ENCODE assay signal across 25 mouse cellular contexts in the genomic region with DNA sequence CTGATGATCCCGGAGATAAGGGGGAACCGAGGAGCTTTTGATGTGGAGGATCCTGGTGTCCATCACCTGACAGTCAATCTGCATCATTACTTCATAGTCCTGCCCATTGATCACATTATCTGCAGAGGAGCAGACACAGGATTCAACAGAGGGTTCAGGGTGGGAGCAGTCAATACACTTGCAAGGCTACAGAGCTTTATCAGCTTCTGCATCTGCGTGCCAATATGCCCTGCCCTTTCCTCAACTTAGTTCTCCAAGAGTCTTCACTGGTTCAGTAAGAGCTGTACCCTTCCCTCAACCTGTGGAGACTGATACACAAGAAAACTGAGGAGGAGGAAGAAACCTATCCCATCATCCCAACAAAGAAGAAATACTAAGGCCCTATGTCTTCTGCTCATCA.
DNase-seq lines count a peak whose midpoint lies in the region; ATAC-seq and TF ChIP-seq lines count a peak whose summit lies in the region.
"Had no signal": no experiment of that assay in that cellular context is flagged by ENCODE, and none has a peak within 500 bp of the region (broad histone marks: within the 10 kb centered on the region; RNA-seq: fewer than 3 reads in every experiment).

No protein-coding gene starts in this region.

- H3K4me2 ChIP-seq in liver, embryonic 11.5 days, result peak overlapping the region; percentile 29; the same call in 1 of the 2 replicates
- no peak overlapping the region for H3K4me2 ChIP-seq in liver, embryonic 12.5 days
- peak overlapping the region; percentile 45; the same call in 1 of the 2 replicates for H3K4me2 ChIP-seq in liver, postnatal 0 days (ENCODE audit: low read depth, low read length)
- H3K4me2 ChIP-seq: embryonic facial prominence, embryonic 13.5 days; heart, embryonic 15.5 days; hindbrain, embryonic 12.5 days; intestine, embryonic 15.5 days; limb, embryonic 15.5 days; lung, embryonic 15.5 days; midbrain, embryonic 13.5 days; neural tube, embryonic 13.5 days; stomach, embryonic 15.5 days had no signal

- WGBS in liver, embryonic 11.5 days, result 47% methylated on average over 3 of the region's 3 CpGs
- 30% methylated on average over 3 of the region's 3 CpGs for WGBS in liver, embryonic 12.5 days (ENCODE audit: insufficient replicate concordance)
- WGBS in liver, postnatal 0 days (ENCODE audit: insufficient replicate concordance), result 63% methylated on average over 3 of the region's 3 CpGs
- 96% methylated on average over 3 of the region's 3 CpGs for WGBS in forebrain, embryonic 10.5 days

- no peak for TF ChIP-seq EP300 in liver, postnatal 0 days (IDR thresholded peaks at IDR 0.05; ENCODE audit: low read depth)

- no peaks in the 10 kb centered on the region for H3K27me3 ChIP-seq in liver, embryonic 11.5 days (replicated peaks; ENCODE audit: control insufficient read depth, insufficient read depth, low read length)
- no peaks in the 10 kb centered on the region for H3K27me3 ChIP-seq in liver, embryonic 12.5 days (replicated peaks)
- H3K27me3 ChIP-seq in liver, postnatal 0 days (ENCODE audit: insufficient read depth, low read length), result no peaks in the 10 kb centered on the region
- no peaks in the 10 kb centered on the region for H3K27me3 ChIP-seq in forebrain, embryonic 10.5 days (ENCODE audit: poor library complexity, severe bottlenecking)
- H3K27me3 ChIP-seq: embryonic facial prominence, embryonic 13.5 days; heart, embryonic 15.5 days; hindbrain, embryonic 12.5 days; intestine, embryonic 15.5 days; limb, embryonic 15.5 days; lung, embryonic 15.5 days; megakaryocyte, embryonic 14.5 days; midbrain, embryonic 13.5 days; neural tube, embryonic 13.5 days; stomach, embryonic 15.5 days had no signal

- H3K4me3 ChIP-seq in liver, embryonic 11.5 days (ENCODE audit: low read depth, low read length), result no peak overlapping the region
- no peak overlapping the region for H3K4me3 ChIP-seq in liver, embryonic 12.5 days
- H3K4me3 ChIP-seq in liver, postnatal 0 days (ENCODE audit: low read depth, low read length), result no peak overlapping the region
- no peak overlapping the region for H3K4me3 ChIP-seq in forebrain, embryonic 10.5 days
- H3K4me3 ChIP-seq: embryonic facial prominence, embryonic 13.5 days; heart, embryonic 15.5 days; hindbrain, embryonic 12.5 days; intestine, embryonic 15.5 days; limb, embryonic 10.5 days; limb, embryonic 15.5 days; lung, embryonic 15.5 days; midbrain, embryonic 13.5 days; neural tube, embryonic 13.5 days; stomach, embryonic 15.5 days had no signal

- ATAC-seq in liver, embryonic 11.5 days (replicated peaks; ENCODE audit: low FRiP score), result no peak; the same call in 1 of the 2 replicates
- 0 out of 2 replicates have a peak, but pooled peaks have one; percentile 35 for ATAC-seq in liver, embryonic 12.5 days
- no peak for ATAC-seq in liver, postnatal 0 days
- ATAC-seq: forebrain, postnatal 0 days; hindbrain, postnatal 0 days; intestine, embryonic 15.5 days; midbrain, embryonic 13.5 days had no signal

- no peak overlapping the region for H3K27ac ChIP-seq in liver, embryonic 11.5 days (ENCODE audit: low read depth, low read length)
- H3K27ac ChIP-seq in liver, embryonic 12.5 days, result no peak overlapping the region
- H3K27ac ChIP-seq in liver, postnatal 0 days (ENCODE audit: low read depth), result peak overlapping the region; percentile 62
- H3K27ac ChIP-seq in forebrain, embryonic 10.5 days, result no peak overlapping the region
- H3K27ac ChIP-seq: embryonic facial prominence, embryonic 13.5 days; heart, embryonic 15.5 days; hindbrain, embryonic 12.5 days; hindbrain, postnatal 0 days; intestine, embryonic 15.5 days; limb, embryonic 10.5 days; limb, embryonic 15.5 days; lung, embryonic 15.5 days; midbrain, embryonic 13.5 days; neural tube, embryonic 13.5 days; stomach, embryonic 15.5 days had no signal

- H3K9ac ChIP-seq in liver, embryonic 11.5 days (ENCODE audit: low read depth, low read length), result no peak overlapping the region
- no peak overlapping the region for H3K9ac ChIP-seq in liver, embryonic 12.5 days
- H3K9ac ChIP-seq in liver, postnatal 0 days (replicated peaks), result no peak overlapping the region
- H3K9ac ChIP-seq: embryonic facial prominence, embryonic 13.5 days; forebrain, postnatal 0 days; heart, embryonic 15.5 days; hindbrain, embryonic 12.5 days; intestine, embryonic 15.5 days; limb, embryonic 15.5 days; lung, embryonic 15.5 days; midbrain, embryonic 13.5 days; neural tube, embryonic 13.5 days; stomach, embryonic 15.5 days had no signal

- TF ChIP-seq CTCF in liver, postnatal 0 days (IDR thresholded peaks at IDR 0.05; ENCODE audit: low read depth), result no peak

- DNase-seq in liver, embryonic 11.5 days (ENCODE audit: low spot score), result no peak
- DNase-seq in liver, result no peak
- no peak for DNase-seq in liver, postnatal 0 days
- DNase-seq in adrenal gland, postnatal 4 days (ENCODE audit: low spot score in 2 of 2), result no peak
- no peak for DNase-seq in cerebellum, postnatal 4 days (ENCODE audit: low spot score in 2 of 2)
- no peak for DNase-seq in forebrain, embryonic 10.5 days (ENCODE audit: extremely low spot score, low spot score)
- DNase-seq: adrenal gland, postnatal 25 days; cerebellum, adult 8-10 months; cerebellum, postnatal 25 days; embryo, embryonic 11 days; forebrain, postnatal 0 days; kidney, adult 2 months had no signal

- 0 out of 2 replicates have a peak, but pooled peaks cover 2% of the 10 kb centered on the region for H3K4me1 ChIP-seq in liver, embryonic 11.5 days (replicated peaks; ENCODE audit: control insufficient read depth, insufficient read depth, low read length)
- H3K4me1 ChIP-seq in liver, embryonic 12.5 days, result peaks cover 13% of the 10 kb centered on the region
- H3K4me1 ChIP-seq in liver, postnatal 0 days (ENCODE audit: insufficient read depth), result peaks cover 16% of the 10 kb centered on the region
- no peaks in the 10 kb centered on the region for H3K4me1 ChIP-seq in forebrain, embryonic 10.5 days
- H3K4me1 ChIP-seq: embryonic facial prominence, embryonic 13.5 days; hindbrain, embryonic 12.5 days; intestine, embryonic 15.5 days; limb, embryonic 10.5 days; limb, embryonic 15.5 days; lung, embryonic 15.5 days; midbrain, embryonic 13.5 days; neural tube, embryonic 13.5 days; stomach, embryonic 15.5 days had no signal

- no peaks in the 10 kb centered on the region for H3K36me3 ChIP-seq in liver, embryonic 11.5 days (ENCODE audit: control insufficient read depth, insufficient read depth, low read length)
- peaks cover 22% of the 10 kb centered on the region for H3K36me3 ChIP-seq in liver, embryonic 12.5 days
- peaks cover 12% of the 10 kb centered on the region; the same call in 1 of the 2 replicates for H3K36me3 ChIP-seq in liver, postnatal 0 days (replicated peaks; ENCODE audit: insufficient read depth, low read length)
- 0 out of 2 replicates have a peak, but pooled peaks cover 3% of the 10 kb centered on the region for H3K36me3 ChIP-seq in forebrain, embryonic 10.5 days (replicated peaks)
- H3K36me3 ChIP-seq: intestine, embryonic 15.5 days; limb, embryonic 10.5 days; lung, embryonic 15.5 days; stomach, embryonic 15.5 days had no signal

- no peaks in the 10 kb centered on the region for H3K9me3 ChIP-seq in liver, embryonic 11.5 days (ENCODE audit: control insufficient read depth, low read length)
- no peaks in the 10 kb centered on the region for H3K9me3 ChIP-seq in liver, embryonic 12.5 days (replicated peaks)
- no peaks in the 10 kb centered on the region for H3K9me3 ChIP-seq in liver, postnatal 0 days (ENCODE audit: low read length)
- no peaks in the 10 kb centered on the region for H3K9me3 ChIP-seq in forebrain, embryonic 10.5 days
- H3K9me3 ChIP-seq: embryonic facial prominence, embryonic 13.5 days; heart, embryonic 15.5 days; hindbrain, embryonic 12.5 days; intestine, embryonic 15.5 days; limb, embryonic 10.5 days; limb, embryonic 15.5 days; lung, embryonic 15.5 days; megakaryocyte, embryonic 14.5 days; midbrain, embryonic 13.5 days; neural tube, embryonic 13.5 days; stomach, embryonic 15.5 days had no signal
